Mouse (Mus musculus) megakaryocyte, embryonic 14.5 days (primary cell): ENCODE measurements at regions not wholly inside any gene's neighbourhood (a gene's known extent, or its start where the extent isn't known, plus 50 kb on each side); places are given as distances from the start of the nearest gene placed in this dataset.

ENCODE experiments used
- FLI1 ChIP-seq: IDR thresholded peaks from 2 replicates; pipeline ENCODE4 v1.6.1; 2012; ENCODE audit warnings: low read length, inconsistent platforms, mixed read lengths
- GATA1 ChIP-seq: IDR thresholded peaks from 3 replicates; pipeline ENCODE4 v1.6.1; 2012; ENCODE audit warnings: mixed read lengths, low read length, inconsistent platforms, borderline replicate concordance

GRCm38 (mm10) chr2:128247967-128248366, 122.1 kb downstream of the Bcl2l11 start:
- TF ChIP-seq GATA1 (no peak), FLI1 (no peak)
